Mouse (Mus musculus): ENCODE results near the gene Tnpo2. TPM values are rescaled to one million over a fixed set of nuclear protein-coding genes. Genes with fewer than 3 reads are reported as not detected.

The Tnpo2 gene
- total and polyA plus RNA-seq, 3 experiments = 29.2 to 86.8 (median 62.3) TPM

- TF ChIP-seq CTCF (IDR thresholded peaks at IDR 0.05 in 2 of 3, conservative IDR thresholded peaks at IDR 0.05 in 1 of 3; ENCODE audit: control insufficient read depth in 1 of 3, insufficient read depth in 1 of 3, low read depth in 2 of 3, low read length in 3 of 3, poor library complexity in 1 of 3, severe bottlenecking in 1 of 3) (no peak), POLR2AphosphoS5 (IDR thresholded peaks at IDR 0.05; ENCODE audit: borderline replicate concordance, low read depth, low read length) (0 out of 2 replicates have a peak, but pooled peaks have one; percentile 62), ZKSCAN1 (IDR thresholded peaks at IDR 0.05; ENCODE audit: low read depth, low read length) (no peak; the same call in 1 of the 2 replicates)
These were observed at the start of gene Tnpo2 (continued) for GRCm38 (mm10) chr8:85036718-85037365.

GRCm38 (mm10) chr8:84987388-84987787 lies 49.3 kb upstream of the Tnpo2 start:
- H3K79me2 ChIP-seq (ENCODE audit: control insufficient read depth, insufficient read depth, low read length, poor library complexity) = peaks cover 6% of the 10 kb centered on the region; the same call in 1 of the 2 replicates
- no peak overlapping the region; the same call in none of the 2 replicates for H3K9ac ChIP-seq (ENCODE audit: control insufficient read depth, low read depth, low read length, poor library complexity, severe bottlenecking)
- peaks cover 4 to 46% of the 10 kb centered on the region in 2 experiments for H3K4me1 ChIP-seq (ENCODE audit: control insufficient read depth in 1 of 2, insufficient read depth in 2 of 2, low read length in 2 of 2)
- TF ChIP-seq RCOR1 (IDR thresholded peaks at IDR 0.05; ENCODE audit: low read depth, low read length) = no peak
- no peak for TF ChIP-seq NELFE (IDR thresholded peaks at IDR 0.05; ENCODE audit: low read depth, low read length)
- no peak for TF ChIP-seq E2F4 (IDR thresholded peaks at IDR 0.05; ENCODE audit: borderline replicate concordance, low read depth, low read length)
- no peak for TF ChIP-seq ZMIZ1 (IDR thresholded peaks at IDR 0.05; ENCODE audit: low read depth, low read length)
- H3K27ac ChIP-seq (ENCODE audit: control insufficient read depth, low read depth, low read length) = peak overlapping the region; percentile 91
- no peaks in the 10 kb centered on the region for H3K9me3 ChIP-seq (replicated peaks; ENCODE audit: insufficient read depth, low read length)
- H3K27me3 ChIP-seq (ENCODE audit: control insufficient read depth in 1 of 2, insufficient read depth in 2 of 2, low read length in 2 of 2) = no peaks in the 10 kb centered on the region
- H3K4me3 ChIP-seq (ENCODE audit: control insufficient read depth in 1 of 2, insufficient read depth in 1 of 2, low read depth in 2 of 2, low read length in 2 of 2) = no peak overlapping the region
- H3K36me3 ChIP-seq (ENCODE audit: control insufficient read depth in 1 of 2, insufficient read depth in 2 of 2, low read length in 2 of 2) = peaks cover 0 to 37% of the 10 kb centered on the region in 2 experiments; a peak in 2 of 4 replicates
- no peak for DNase-seq (ENCODE audit: low read depth, low spot score)

GRCm38 (mm10) chr8:84987903-84988302 lies 48.8 kb upstream of the Tnpo2 start:
- H3K27me3 ChIP-seq (ENCODE audit: control insufficient read depth in 1 of 2, insufficient read depth in 2 of 2, low read length in 2 of 2) = no peaks in the 10 kb centered on the region
- no peak overlapping the region for H3K4me3 ChIP-seq (ENCODE audit: control insufficient read depth in 1 of 2, insufficient read depth in 1 of 2, low read depth in 2 of 2, low read length in 2 of 2)
- H3K9me3 ChIP-seq (replicated peaks; ENCODE audit: insufficient read depth, low read length) = no peaks in the 10 kb centered on the region
- H3K27ac ChIP-seq (ENCODE audit: control insufficient read depth, low read depth, low read length) = no peak overlapping the region
- peaks cover 6% of the 10 kb centered on the region; the same call in 1 of the 2 replicates for H3K79me2 ChIP-seq (ENCODE audit: control insufficient read depth, insufficient read depth, low read length, poor library complexity)
- DNase-seq (ENCODE audit: low read depth, low spot score) = no peak
- H3K9ac ChIP-seq (ENCODE audit: control insufficient read depth, low read depth, low read length, poor library complexity, severe bottlenecking) = no peak overlapping the region
- TF ChIP-seq CHD2 (IDR thresholded peaks at IDR 0.05; ENCODE audit: low read length) = no peak
- TF ChIP-seq TCF12 (IDR thresholded peaks at IDR 0.05; ENCODE audit: low read depth, low read length) = no peak
- TF ChIP-seq EP300 (IDR thresholded peaks at IDR 0.05; ENCODE audit: low read depth in 1 of 2, low read length in 2 of 2) = no peak
- TF ChIP-seq MAFK (IDR thresholded peaks at IDR 0.05; ENCODE audit: borderline replicate concordance, low read depth, low read length) = no peak
- no peak for TF ChIP-seq POLR2AphosphoS2 (IDR thresholded peaks at IDR 0.05; ENCODE audit: low read length)
- no peak for TF ChIP-seq CTCF (IDR thresholded peaks at IDR 0.05 in 2 of 3, conservative IDR thresholded peaks at IDR 0.05 in 1 of 3; ENCODE audit: control insufficient read depth in 1 of 3, insufficient read depth in 1 of 3, low read depth in 2 of 3, low read length in 3 of 3, poor library complexity in 1 of 3, severe bottlenecking in 1 of 3)
- no peak for TF ChIP-seq JUND (IDR thresholded peaks at IDR 0.05; ENCODE audit: low read depth, low read length)
- no peak for TF ChIP-seq POLR2AphosphoS5 (IDR thresholded peaks at IDR 0.05; ENCODE audit: borderline replicate concordance, low read depth, low read length)
- TF ChIP-seq MXI1 (IDR thresholded peaks at IDR 0.05; ENCODE audit: low read depth, low read length) = no peak
- TF ChIP-seq GABPA (IDR thresholded peaks at IDR 0.05; ENCODE audit: low read depth, low read length) = no peak
- TF ChIP-seq MYC (IDR thresholded peaks at IDR 0.05; ENCODE audit: low read depth, low read length) = no peak
- TF ChIP-seq NELFE (IDR thresholded peaks at IDR 0.05; ENCODE audit: low read depth, low read length) = no peak
- no peak for TF ChIP-seq SMC3 (IDR thresholded peaks at IDR 0.05; ENCODE audit: low read depth, low read length)
- peaks cover 1 to 40% of the 10 kb centered on the region in 2 experiments for H3K4me1 ChIP-seq (ENCODE audit: control insufficient read depth in 1 of 2, insufficient read depth in 2 of 2, low read length in 2 of 2)
- peaks cover 0 to 33% of the 10 kb centered on the region in 2 experiments; a peak in 2 of 4 replicates for H3K36me3 ChIP-seq (ENCODE audit: control insufficient read depth in 1 of 2, insufficient read depth in 2 of 2, low read length in 2 of 2)
